Mouse (Mus musculus) CH12.LX (cell line): ENCODE results near the gene Il17f.

Experiments used
- EP300 ChIP-seq: IDR thresholded peaks from 2 replicates; pipeline ENCODE4 v1.6.1; 2011; ENCODE audit warnings: low read length, improper control_type of control experiment
- ETS1 ChIP-seq: conservative IDR thresholded peaks from 2 replicates; pipeline ENCODE4 v1.6.1; 2012; ENCODE audit warnings: low read depth, mild to moderate bottlenecking, inconsistent platforms, low read length, improper control_type of control experiment, moderate library complexity
- MAX ChIP-seq: IDR thresholded peaks from 2 replicates; pipeline ENCODE4 v1.6.1; 2011; ENCODE audit warnings: low read length, improper control_type of control experiment
- MXI1 ChIP-seq: IDR thresholded peaks from 2 replicates; pipeline ENCODE4 v1.6.1; 2011; ENCODE audit warnings: mild to moderate bottlenecking, low read depth, low read length, improper control_type of control experiment

- no peak for TF ChIP-seq EP300
- TF ChIP-seq MAX, result no peak
- no peak for TF ChIP-seq MXI1
- TF ChIP-seq ETS1, result no peak
Measured at GRCm38 (mm10) chr1:20836551-20837125, 46.2 kb upstream of the Il17f start.
